Mouse (Mus musculus): ENCODE measurements around the gene Tardbp.

Gene Tardbp

DNA sequence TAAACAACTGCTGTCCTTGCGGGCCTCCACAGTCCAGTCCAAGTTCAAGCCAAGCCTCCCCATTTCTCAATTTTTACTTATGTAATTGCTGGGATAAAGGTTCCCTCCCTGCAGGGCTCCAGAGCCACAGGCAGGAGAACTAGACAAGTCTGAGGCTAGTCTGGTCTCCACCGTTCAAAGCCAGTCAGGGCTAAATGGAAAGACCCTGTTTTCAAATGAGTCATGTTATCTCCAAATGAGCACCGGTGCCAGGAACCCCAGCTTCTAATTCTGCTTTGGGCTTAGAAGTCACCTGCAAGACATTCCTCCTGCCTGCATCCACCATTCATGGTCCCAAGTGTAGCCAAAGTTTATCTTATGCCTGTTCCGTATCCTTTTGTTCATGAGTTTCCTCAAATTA, 24.9 kb downstream of the Tardbp start:
- no peak for DNase-seq (ENCODE audit: low spot score in 2 of 2)

DNA sequence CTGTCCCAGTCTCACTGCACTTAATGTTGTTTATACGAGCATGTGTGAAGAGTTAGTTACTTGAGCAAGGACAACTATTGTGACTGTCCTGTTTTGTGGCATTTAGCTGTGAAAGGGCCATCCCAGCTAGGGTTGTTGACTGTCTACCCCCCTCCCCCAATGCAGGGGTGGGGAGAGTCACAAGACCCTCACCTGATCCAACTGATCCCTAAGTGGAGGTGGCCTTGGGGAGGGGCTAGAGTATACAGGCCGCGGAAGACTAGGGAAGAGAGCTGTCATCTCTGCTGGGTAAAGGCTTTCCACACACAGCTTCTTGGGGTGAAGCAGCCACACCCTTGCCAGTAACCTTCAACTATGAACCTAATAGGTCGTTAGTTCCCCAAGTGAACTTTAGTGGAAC, 26.5 kb downstream of the Tardbp start:
- DNase-seq (ENCODE audit: low spot score in 2 of 2): no peak

DNA sequence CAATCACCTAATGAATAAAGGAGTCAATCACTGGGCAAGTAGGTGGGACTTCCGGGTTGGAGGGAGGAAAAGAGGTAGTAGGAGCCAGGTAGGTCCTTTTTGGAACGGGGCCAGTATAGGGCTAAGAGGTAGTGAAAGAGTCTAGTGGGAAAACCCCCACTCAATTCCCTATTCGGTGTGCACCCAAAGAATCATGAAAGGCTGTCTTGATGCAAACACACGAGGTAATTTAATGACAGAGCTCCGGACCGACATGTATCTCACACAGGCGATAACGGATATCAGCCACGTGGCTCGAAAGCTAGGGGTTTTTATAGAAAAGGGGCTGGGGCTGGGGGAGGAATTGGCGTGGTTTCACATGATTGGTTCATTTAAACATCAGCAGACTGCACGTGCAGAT, 28.0 kb downstream of the Tardbp start:
- no peak for DNase-seq (ENCODE audit: low spot score in 2 of 2)

DNA sequence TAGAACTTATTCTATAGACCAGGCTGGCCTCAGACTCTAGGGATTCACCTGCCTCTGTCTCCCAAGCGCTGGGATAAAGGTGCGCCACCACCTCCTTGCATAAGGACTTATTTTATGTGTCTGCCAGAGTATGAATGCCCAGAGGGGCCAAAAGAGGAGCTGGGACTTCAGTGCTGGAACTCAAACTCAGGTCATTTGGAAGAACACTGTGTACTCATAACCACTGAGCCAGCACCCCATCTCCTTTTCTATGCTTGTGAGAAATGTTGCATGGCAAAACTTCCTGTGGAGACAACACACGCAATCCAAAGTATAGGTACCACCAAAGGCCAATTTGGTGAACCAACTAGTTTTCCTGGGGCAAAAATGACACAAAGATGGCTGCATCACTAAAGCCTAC, 30.1 kb downstream of the Tardbp start:
- no peak for DNase-seq (ENCODE audit: low spot score in 2 of 2)

DNA sequence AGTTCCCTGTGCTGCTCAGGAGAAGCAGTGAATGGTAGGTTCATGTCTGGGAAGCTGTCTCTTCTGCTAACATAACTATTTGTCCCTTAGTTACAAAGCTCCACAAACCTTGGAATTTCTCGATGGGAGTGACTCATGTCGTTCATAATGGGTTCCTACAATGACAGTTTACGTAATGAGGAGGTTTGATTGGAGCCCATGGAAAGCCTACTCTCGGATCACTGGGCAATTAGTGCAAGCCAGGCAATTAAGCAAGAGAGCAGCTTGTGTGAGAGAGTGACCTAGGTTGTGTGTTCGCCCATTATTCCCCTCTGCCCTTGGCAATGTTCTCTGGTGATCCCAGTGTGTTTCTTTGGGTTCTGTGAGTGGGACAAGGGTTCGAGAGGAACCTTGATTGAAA, 30.9 kb downstream of the Tardbp start:
- DNase-seq (ENCODE audit: low spot score in 2 of 2): no peak

DNA sequence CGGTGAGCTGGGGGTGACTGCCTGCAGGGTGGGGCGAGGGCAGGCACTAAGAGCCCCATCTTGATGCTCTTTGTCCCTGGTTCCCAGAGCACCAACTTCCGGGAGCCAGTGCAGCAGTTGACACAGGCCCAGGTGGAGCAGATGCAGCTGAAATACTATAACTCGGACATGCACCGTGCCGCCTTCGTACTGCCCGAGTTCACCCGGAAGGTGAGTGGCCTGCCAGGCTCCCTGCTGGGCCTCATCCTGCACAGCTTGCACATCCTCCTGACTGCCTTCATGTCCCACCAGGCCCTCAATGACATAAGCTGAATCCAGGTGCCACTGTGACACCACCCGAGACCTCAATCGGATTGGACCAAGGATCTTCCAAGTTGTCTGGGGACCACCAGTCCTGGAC, 32.8 kb downstream of the Tardbp start:
- DNase-seq (ENCODE audit: low spot score in 2 of 2): no peak

DNA sequence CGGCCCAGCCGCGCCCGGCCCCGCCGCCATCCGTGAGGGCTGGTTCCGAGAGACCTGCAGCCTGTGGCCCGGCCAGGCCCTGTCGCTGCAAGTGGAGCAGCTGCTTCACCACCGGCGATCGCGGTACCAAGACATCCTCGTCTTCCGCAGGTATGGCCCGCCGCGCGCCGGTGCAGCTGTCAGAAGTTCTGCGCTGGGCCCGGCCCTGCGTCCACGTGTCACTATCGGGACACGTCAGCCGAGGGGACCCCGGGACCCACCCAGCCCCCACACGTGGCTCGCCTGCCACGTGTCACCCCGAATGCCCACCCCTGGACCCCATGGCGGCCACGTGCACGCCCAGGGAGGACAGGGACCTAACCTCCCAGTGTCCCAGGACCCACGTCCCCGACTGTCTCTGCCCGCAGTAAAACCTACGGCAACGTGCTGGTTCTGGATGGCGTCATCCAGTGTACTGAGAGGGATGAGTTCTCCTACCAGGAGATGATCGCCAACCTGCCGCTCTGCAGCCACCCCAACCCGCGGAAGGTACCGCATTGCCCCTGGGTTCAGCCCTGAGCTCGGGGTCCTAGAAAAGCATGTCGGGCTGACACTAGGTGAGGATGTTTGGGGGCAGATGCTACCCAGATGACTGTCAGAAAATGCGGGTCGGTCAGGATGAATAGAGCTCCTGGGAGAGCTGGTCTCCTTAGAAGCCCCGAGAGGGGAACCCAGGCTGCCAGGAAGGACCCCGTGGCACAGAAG, 35.0 kb downstream of the Tardbp start:
- no peak for DNase-seq (ENCODE audit: low spot score in 2 of 2)

DNA sequence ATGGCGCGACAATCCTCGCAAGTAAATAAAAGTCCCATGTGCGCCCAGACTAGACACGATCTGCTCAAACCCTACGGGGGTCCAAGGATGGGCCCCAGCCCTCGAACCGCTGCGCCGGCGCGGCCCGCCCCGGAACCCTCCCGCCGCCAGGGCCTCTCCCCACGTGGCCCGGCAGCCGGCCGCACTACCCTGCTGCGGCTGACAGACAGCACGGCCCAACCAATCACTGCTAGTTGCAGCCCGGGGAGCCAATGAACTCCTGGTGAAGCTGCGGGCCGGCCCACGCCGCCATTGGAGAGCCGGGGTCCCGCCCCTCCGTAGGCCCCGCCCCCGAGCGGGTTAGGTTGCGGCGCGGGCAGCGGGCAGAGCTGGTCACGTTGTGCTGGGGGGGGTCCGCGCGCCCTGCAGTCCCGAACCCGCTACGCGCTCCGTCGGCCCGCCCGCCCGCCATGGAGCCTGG, 35.6 kb downstream of the Tardbp start, which contains the start of gene Srm:
Srm (plus strand) TSS at position 333 of the 460 bp plus-strand sequence.
- peak; percentile 98 to 99 for DNase-seq (ENCODE audit: low spot score in 2 of 2)

DNA sequence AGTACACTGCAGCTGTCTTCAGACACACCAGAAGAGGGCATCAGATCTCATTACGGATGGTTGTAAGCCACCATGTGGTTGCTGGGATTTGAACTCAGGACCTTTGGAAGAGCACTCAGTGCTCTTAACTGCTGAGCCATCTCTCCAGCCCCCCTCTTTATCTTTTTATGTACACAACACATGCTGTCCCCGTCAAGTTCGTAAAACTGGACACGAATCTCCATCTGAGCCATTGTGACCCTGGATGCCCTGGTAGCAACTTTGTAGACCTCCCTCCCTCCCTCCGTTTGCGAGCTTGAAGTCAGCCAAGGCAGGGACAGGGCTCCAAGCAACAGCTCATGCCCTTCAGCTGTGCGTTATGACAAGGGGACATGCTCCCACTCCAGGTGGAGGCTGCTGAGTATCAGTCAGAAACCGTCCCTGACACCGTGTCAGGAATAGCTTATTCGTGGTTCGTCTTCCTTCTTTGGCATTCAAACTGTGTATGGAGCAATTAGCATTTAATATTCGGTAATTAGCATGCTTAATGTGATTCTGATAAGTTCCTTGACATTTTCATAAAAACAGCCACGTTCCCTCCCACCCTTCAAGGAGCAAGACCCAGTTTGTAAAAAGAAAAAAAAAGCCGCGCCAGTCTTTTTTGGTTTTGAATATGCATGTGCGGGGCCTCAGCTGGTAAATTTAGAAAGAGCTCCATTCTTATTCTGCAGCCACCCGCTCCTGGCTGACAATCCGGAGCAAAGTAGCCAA, 36.2 kb downstream of the Tardbp start:
- DNase-seq (ENCODE audit: low spot score in 2 of 2): no peak

DNA sequence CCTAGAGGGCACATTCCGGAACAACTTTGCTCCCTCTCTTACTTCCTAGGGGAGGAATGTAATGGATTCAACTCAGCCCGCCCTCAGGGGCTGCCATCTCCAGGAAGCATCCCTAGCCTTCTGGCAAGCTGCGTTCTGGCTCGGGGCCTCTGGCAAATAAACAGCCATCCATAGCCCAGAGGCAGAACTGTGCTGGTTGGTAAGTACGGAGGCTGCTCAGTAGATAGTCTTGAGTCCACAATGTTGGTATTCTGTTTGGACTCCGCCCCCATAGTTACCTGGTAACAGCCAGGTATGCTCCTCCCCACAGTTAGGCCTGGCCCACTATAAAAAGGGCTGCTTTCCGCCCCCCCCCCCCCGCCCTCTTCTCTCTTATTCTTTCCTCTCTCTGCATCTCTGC, 37.3 kb downstream of the Tardbp start:
- DNase-seq (ENCODE audit: low spot score in 2 of 2): no peak

DNA sequence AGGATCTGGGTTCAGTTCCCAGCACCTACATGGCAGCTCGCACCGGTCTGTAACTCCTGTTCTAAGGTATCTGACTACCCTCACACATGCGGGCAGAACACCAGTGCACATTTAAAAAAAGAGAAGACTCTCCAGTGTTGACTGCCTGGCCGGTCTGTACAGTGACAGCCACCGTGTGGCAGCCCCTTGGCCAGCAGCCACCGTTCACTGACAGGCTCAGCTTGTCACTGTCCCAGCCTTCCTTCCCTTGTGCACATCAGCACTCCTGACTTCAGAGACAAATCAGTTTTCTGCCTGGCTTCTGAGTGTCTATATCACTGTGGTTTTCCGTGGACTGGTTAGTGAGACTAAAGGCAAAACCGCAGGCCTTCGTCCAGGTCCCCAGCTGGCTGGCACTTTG, 38.0 kb downstream of the Tardbp start:
- no peak for DNase-seq (ENCODE audit: low spot score in 2 of 2)

DNA sequence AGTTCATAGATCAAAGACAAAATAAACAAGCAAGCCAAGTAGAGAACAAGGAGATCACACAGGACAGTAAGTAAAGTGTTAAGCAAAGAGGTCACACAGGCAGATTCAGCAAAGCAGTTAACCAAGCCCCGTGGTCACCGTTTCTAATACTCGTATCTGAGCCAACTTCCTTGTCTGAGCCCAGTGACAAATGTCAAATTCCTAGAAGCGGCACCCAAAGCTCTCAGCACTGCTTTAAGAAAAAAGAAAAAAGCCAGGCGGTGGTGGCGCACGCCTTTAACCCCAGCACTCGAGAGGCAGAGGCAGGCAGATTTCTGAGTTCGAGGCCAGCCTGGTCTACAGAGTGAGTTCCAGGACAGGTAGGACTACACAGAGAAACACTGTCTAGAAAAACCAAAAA, 40.2 kb downstream of the Tardbp start:
- DNase-seq (ENCODE audit: low spot score in 2 of 2): no peak

DNA sequence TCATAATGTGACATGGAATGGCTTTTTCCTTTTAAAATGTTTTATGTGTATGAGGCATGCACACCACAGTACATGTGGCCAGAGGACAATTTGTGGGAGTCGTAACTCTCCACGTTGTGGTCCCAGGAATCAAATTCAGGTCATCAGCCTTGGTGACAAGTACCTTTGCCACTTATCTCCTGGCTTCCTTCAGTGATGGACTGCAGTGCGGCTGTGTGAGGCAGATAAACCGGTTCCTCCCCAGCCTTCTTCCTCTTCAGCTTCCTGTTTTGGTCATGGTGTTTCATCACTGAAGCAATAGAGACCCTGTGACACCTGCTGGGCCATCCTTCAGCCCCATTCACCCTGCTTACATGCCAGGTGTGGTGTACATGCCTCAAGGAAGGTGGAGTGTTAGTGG, 43.6 kb downstream of the Tardbp start:
- DNase-seq (ENCODE audit: low spot score in 2 of 2): no peak

DNA sequence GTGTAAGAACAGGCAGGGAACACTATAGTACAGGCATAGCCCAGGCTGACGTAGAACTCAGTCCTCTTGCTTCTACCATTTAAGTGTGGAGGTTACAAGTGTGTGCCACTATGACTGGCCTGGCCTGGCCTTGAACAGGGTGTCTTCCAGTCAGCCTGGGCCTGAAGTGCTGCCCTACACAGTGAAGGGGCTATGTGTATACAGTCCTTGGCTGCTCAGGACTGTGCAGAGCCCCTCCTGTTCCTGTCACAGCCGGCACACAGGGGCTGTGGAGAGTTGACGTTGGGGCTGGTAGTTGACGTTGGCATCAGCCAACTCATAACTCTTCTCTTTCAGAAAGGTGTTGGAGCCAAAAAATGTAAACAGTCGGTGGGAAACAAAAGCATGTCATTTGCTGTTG, 45.4 kb downstream of the Tardbp start:
- no peak for DNase-seq (ENCODE audit: low spot score in 2 of 2)

DNA sequence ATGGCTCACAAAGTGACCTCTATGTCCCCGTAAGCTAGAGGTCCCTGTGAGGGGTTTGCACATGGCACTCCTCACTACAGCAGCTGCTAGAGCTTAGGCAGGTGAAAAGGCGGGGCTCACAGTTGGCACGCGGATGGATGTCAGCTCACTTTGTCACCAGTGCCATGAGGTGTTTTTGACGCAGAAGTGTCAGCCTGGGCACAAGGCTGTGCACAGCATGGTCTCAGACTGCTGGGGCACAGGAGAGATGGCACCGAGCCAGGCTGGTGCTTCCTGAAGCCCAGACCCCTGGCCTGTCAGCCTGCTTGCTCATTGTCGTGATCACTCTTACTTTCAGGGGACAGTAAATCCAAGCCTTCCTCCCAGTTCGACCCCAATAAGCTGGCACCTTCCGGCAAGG, 46.1 kb downstream of the Tardbp start:
- DNase-seq (ENCODE audit: low spot score in 2 of 2): no peak

DNA sequence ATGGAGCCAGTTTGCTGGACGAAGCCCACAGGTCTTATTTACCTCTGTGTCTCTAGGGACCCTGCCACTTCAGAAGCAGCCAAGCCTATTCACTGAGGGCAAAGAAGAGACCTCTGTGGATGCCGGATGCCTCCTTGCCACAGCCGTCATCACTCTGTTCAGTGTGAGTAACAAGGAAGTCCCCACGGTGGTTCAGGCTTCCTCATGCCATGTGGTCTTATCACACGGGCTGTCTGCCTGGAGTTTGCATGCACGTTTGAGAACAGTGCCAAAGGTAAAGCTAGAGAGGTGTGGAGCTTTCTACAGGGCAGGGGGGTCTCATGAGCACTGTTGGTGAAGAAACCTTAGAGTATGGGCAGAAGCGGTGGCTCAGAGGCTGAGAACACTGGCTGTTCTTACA, 53.6 kb downstream of the Tardbp start:
- no peak for DNase-seq (ENCODE audit: low spot score in 2 of 2)

DNA sequence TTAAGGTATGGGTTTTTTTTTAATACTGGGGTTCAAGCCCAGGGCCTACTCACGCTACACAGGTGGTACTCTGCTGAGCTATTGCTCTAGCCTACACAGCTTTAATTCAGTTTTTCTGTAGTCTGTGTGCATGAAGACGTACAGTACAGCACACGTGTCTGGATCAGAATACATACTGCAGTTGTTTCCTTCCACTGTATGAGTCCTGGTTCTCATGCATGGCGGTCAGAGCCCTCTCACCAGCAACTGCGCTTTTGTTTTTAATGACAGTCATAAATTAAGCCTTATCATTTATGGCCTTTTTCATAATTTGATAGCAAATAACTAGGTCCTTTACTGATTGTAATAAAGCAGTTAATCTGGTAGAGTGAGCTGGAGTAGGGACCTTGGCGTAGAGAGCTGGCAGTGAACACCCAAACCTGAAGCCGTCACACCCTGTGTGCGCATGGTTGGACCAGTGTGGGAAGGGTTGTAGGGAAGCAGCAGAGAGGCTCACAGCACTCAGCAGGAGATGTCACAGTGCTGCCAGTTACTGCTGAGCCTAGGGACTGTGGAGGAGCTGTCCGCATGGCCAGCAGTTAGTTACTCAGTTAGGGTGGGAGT, 56.0 kb downstream of the Tardbp start:
- DNase-seq (ENCODE audit: low spot score in 2 of 2): no peak

DNA sequence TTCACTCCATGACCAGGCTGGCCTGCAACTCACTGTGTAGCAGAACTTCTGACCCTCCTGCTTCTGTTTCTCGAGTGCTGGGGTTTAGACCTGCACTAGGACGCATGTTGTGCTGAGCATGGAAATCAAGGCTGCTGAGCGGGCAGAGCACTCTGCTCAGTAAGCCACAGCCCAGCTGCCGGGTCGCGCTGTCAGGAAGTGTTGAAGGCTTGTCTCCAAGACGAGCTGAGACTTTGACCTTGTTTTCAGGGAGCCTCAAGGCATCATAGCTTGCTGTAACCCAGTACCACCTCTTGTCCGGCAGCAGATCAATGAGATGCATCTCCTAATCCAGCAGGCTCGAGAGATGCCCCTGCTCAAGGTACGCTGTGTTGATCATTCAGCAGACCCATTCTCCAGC, 56.7 kb downstream of the Tardbp start:
- no peak for DNase-seq (ENCODE audit: low spot score in 2 of 2)

DNA sequence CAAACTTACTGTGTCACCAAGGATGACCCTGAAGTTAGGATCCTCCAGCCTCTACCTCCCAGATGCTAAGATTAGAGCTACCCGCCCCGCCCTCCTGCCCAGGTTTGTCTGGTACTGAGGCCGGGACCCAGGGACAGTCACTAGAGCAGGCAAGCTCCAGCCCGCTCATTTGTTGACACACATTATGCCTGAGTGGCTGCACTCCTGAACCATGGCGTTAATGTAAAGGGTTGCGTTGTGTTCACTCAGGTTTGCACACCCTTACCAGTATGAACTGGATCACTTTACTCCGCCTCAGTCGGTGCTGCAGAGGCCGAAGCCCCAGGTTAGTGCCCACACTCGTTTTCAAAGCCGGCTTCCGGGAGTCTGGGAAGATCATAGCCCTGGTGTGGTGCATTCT, 63.2 kb downstream of the Tardbp start:
- no peak for DNase-seq (ENCODE audit: low spot score in 2 of 2)

DNA sequence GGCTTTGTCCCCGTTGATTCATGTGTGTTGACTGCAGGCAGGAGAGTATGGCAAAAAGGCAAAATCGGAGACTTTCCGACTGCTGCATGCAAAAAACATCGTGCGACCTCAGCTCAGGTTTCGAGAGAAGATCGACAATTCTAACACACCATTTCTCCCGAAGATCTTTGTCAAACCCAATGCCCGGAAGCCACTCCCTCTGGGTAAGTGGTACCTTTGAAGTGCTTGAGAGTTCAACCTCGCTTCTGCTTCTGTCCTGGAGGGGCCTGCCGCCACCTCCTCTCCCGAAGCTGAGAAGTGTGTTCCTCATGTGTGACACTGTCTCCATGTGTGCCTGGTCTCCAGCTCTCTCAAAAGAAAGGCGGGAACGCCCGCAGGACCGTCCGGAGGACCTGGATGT, 64.1 kb downstream of the Tardbp start:
- DNase-seq (ENCODE audit: low spot score in 2 of 2): no peak

All from frontal cortex, postnatal 10 days (tissue).